Mouse (Mus musculus) heart, postnatal 36 days (tissue): ENCODE measurements around the gene Tenm3. TPM values are rescaled to one million over a fixed set of nuclear protein-coding genes. Genes with fewer than 3 reads are reported as not detected.

Experiments
- DNase-seq, 2 experiments: peaks; one replicate each; pipeline ENCODE4 v3.0.0; 2021 to 2022
- intact Hi-C: fragments of 180-260 bp; cut with DNase I; formaldehyde crosslinking; loops from one replicate; pipeline ENCODE4 v1.15.1; 2025
- total RNA-seq, 2 experiments: library from RNA; stranded (reverse); gene quantifications; 2 replicates each; pipeline ENCODE4 v1.2.3; 2021

Gene Tenm3
- total RNA-seq, 2 experiments from 2014 or later, result 2.6 to 3.7 TPM

DNA sequence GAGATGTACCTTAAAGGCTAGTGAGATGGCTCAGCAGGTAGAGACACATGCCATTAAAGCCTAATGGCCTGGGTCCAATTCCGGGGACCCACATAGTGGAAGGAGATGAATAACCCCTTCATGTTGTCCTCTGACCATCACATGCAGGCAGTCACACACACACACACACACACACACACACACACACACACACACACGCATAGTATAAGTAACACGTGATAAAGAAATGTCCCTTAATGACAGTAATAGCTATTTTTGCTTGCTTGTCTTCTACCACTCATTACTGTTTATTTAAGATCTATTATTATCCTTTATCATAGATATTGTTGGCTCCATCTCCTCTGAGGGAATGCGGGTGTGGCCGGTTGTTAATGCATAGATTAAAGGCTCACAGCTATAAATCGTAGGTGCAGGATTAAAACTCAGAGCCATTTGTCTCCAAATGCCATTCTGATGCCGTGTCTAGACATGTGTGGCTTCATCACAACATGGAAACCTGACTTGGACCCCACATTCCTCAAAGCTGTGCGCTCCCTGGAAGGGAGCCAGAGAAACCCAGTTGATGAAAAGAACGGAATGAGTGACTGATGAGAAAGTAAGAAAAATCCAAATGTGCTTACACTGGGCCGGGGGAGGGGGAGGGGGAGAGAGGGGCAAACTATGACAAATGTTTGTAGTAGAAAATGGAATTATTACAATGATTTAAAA is 239.4 kb downstream of the Tenm3 start:
- intact Hi-C loops, result no loop called here
- DNase-seq, result no peak

DNA sequence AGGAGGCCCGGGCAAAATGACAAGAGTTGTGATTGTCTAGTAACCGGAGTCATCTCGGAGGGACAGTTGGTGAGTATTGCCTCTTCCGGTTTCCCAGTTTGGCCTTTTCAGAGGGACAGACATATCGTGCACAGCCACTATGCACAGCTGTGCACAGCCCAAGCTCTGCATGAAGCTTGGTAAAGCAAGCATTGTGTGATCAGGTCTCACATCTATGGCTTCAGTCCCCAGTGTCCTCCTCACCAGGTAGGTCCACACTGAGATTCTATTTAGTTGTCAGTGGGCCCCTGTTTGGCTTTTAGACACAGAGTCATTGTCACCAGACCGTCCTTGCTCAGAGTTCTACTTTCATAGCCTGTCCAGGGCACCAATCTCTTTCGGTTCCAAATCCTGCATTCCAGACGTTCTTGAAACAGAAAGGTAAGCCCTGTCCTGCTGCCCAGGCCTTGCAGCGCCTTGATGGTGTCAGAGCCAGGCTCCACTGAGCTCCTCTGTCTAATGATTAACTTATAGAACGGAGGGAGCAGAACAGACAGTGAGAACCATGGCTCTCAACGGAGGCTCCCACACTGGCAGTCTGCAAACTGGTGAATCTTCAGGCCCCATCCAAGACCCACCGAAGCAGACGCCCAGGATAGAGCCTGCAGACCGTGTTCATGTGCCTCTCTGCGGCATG is 240.4 kb downstream of the Tenm3 start:
- intact Hi-C loops, result no loop called here
- DNase-seq, result no peak

DNA sequence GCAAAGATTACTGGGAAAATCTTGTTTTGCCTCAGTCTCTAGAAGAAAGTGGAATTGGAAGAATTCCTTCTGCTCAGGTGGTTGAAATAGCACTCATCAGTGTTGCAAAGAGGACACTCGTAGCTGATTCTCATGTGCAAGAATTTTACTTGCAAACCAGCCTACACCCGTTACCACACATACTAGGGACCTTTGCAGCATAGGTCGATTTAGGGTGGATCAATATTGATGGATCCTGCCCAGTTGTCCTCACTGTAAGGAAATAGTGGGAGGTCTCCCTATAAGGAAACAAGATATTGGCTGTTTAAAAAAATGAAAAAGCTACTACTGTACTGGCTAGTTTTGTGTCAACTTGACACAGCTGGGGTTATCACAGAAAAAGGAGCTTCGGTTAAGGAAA is 242.1 kb downstream of the Tenm3 start:
- intact Hi-C loops, result no loop called here
- DNase-seq, result no peak

DNA sequence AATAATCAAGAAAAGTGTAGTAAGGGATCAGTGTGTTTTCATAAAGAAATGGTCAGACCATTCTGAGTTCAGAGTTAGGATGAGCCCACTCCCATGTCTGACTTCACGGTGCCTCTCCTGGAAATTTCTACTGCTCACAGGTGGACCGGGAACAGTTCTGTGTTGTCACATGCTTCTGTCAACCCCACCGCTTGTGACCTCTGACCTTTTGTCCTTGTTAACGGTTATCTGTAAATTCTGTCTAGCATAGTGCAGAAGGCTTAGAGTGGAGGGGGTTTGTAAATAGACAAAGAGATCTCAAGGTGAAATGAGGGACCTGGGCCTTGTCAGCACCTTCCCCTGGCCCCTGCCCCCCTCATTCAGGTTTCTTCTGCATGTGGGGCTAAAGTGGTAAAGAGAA is 244.7 kb downstream of the Tenm3 start:
- intact Hi-C loops, result no loop called here
- no peak for DNase-seq

DNA sequence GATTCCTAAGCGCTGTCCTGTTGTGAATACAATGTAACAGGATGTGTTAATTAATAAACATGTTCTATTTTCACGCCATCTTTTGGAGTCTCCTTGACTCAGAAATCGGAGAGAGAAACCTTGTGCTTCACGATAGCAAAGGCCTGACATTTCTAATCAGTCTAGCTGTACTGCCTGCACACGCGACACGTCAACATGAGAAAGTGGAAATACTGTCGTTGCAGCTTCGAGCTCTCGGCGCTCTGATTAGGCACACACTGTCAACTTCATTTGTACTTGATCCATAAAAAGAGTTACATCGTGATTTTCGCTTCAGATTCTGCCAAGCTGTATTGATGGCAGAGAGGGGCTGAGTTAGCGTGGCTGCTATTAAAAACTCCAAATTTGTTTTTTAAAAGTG is 247.4 kb downstream of the Tenm3 start:
- no peak for DNase-seq
- intact Hi-C loops, result no loop called here

DNA sequence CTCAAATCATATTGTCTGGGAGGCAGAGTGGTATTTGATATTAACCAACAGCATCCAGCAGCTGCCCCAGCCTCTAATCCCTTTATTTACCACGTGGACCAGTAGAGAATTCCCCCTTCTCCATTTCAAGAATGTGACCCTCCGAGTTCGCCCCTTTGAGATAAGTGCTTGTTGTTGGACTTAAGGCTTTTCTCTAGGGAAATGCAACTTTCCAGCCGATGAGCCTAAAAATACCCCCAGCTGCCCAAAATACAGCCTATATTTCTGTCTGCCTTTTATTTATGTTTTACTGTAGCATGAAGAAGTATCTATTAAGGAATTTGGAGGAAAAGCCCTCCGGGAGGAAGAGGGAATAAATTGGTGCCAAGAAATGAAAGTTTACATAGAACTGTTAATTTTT is 251.9 kb downstream of the Tenm3 start:
- intact Hi-C loops, result no loop called here
- no peak for DNase-seq

DNA sequence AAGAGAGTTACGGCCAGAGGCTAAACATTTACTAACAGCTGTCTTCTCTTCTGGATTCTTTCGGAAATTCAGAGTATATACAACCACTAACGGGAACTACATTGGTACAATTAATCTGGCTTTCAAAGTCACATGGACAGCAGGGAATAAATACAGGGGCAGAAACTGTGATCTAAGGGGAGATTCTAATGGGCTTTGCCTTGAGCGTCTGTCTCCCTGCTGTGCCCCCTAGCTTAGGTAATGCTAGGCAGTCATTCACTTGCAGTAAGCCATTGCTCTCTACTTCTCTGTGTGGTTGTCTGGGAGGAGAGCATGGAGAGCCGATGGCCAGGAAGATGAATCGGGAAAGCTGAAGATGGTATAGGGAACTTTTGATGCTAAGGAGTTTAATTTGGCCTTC is 264.0 kb downstream of the Tenm3 start:
- intact Hi-C loops, result no loop called here
- no peak for DNase-seq

DNA sequence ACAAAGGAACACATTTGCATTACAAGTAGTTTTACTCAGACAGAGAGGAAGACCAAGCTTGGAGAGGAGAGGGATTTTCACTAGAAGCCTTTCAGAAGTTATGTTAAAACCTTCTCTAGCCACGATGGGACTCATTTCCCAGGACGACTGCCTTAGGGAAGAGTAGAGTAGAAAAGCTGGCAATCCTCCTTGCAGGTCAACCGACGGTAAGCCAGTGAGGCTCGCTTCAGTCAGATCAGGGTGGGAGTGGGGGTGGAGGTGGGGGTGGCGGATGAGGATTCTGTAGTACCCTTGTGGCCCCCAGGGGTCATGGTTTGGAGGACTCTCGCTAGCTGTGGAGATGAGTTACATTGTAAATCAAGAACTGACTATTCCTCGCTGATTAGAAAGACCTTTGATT is 264.6 kb downstream of the Tenm3 start:
- intact Hi-C loops, result no loop called here
- DNase-seq, result no peak

DNA sequence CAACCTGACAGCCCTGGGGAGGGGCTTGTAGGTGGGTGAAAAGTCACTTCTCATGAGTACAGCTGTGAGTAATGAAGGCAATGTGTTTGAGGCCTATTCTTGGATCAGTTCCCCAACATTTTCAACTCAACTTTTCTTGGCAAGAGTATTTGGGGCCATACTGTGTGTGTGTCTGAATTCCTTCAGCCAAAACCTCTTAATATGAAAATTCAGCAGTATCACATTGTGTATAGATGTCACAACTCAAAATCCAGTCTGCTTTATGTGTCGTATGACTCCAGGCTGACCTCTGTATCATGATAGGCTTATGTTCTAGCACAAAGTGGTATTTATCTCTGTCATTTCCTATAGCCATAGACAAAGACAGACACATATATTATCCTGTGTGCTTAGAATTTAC is 270.8 kb downstream of the Tenm3 start:
- no peak for DNase-seq
- intact Hi-C loops, result no loop called here

DNA sequence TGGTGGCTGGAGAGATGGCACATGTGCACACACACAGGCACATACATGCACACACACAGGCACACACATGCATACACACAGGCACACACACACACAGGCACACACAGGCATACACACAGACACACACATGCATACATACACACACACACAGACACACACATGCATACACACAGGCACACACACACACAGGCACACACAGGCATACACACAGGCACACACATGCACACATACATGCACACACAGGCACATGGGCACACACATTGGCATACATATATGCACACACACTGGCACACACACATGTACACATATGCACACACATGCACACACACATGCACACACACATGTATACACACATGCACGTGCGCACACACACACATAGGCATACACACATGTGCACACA is 271.4 kb downstream of the Tenm3 start:
- DNase-seq, result no peak
- intact Hi-C loops, result no loop called here

DNA sequence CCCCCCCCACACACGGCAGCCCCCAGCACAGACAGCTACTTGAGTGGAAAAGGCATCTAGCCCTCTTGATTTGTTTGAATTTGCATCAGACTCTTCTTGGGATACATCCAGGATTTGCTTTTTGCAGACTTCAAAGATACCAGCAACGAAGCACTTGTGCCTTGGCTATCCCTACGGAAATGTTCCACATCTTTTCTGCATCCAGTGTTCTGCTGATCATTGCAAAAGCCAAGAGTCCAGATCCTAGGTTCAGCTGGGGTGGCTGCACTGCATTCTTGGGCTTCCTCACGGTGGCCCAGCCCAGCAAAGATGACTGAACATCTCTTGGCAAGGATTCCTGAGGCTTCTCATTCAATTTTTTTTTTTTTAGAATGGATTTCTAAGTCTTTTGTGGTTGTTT is 275.1 kb downstream of the Tenm3 start:
- no peak for DNase-seq
- intact Hi-C loops, result no loop called here

DNA sequence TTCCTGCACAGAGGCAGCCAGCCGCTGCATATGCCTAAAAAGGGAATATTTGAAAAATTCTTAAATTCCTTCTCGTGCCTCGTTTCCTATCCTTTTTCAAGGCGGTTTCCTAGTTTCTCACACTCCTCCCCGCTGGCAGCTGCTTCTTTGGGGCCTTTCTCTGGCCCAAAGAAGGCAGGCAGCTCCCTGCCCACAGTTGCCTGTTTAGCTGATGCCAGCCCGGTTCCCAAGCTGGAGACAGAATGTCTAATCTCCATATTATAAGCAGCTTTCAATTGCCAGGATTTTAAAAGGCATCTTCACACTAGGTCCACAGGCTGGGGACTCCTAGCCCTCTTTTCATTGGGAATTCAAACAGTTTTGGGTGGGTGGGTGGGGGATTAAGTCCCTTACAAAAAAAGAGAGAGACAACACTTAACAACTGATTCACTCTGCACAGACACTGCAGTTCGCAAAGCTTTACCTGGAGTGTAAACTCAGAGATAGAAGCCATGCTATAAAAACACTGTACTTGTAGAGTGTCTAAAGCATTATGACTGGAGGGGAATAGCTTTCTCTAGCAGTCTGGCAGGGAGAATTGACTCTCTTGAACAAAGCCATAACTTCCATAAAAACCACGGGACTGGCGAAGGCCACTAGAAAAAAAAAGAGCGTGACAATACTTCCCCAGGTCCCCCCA is 275.7 kb downstream of the Tenm3 start:
- intact Hi-C loops, result no loop called here
- DNase-seq, result no peak

DNA sequence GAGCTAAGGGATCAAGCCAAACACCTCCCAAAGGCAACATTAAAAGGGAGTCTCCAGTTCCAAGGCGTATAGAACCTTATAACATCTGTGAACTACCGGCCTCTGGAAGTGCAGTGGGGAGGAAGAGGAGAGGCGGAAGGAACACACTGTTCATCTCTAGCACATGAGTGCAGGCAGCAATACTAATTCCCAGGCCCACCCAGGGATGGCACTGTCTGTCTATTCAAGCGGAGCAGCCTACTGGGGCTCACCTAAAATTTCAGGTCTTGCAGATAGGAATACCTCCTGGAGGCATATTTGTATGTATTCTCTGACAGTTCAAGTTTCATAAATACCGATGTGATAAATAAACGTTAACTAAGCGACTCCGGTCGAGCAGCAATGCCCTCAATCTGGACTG is 283.5 kb downstream of the Tenm3 start:
- intact Hi-C loops, result no loop called here

DNA sequence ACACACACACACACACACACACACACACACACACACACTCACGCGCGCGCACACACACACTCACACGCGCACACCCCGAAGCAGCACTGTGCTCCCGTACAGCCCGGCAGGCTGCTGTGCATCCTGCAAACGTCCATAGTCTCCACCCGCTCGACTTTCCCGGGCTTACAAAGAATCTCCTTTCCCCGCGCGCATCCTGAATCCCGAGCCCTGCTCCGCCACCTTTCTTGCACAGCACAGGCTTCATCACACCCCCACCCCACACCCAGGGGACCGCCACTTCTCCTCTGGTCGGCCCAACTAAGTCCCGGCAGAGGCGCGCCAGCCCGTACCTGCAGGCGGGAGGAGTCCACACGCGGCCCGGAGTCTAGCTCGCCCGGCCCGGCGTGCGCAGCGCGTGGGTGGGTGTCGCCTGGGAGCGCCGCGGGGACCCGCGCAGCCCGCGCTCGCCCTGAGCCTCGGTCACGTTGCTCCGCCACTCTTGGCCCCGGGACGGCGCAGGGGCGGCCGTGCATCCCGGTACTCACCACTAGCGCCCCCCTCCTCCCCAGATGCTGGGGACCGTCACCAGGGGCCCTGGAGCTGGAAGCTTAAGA is 288.1 kb downstream of the Tenm3 start:
- DNase-seq, result peak; percentile 13
- intact Hi-C loops, result loop anchor here (5.0 to 10.0 kb wide), 2 partner anchors 289 to 482 kb away; partner anchors contain the start of gene Tenm3

More for the DNA sequence above, 283.5 kb downstream of the Tenm3 start:
- no peak for DNase-seq

DNA sequence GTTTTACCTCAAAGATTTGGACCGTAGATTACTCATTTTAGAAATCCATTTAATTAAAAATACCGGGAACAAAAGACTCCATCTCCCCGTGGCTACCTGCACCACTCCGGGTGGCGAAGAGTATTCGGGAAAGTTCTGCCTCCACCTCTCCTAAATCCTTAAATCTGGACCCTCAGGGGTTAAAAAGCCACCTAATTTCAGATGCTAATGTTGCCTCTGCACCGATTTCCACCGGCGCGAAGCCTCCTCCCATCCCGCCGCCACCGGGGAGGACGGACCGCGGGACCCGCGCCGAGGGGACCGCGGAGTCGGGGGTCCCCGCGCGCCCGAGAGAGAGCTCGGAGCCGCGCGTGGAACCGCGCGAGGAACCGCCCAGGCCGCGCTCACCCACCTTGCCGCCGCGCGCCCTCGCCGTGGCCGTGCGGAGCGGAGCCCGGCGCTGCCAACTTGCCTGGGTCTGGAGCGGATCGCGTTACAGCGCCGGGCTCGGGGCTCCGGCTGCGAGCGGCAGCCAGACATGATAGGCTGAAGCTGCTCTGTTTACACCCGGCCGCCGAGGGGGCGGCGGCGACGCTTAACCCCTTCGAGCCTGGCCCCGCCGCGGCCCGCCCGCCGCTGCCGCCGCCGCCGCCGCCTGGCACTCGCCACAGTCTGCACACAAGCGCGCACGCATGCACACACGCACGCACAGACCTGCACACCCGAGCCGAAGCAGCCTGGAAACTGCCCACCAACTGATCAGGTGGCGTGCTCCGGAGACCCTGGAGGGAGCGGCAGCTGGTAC is 288.8 kb downstream of the Tenm3 start:
- peak; percentile 42 to 64 for DNase-seq
- intact Hi-C loops, result loop anchor here (5.0 to 10.0 kb wide), 2 partner anchors 290 to 482 kb away; partner anchors contain the start of gene Tenm3

DNA sequence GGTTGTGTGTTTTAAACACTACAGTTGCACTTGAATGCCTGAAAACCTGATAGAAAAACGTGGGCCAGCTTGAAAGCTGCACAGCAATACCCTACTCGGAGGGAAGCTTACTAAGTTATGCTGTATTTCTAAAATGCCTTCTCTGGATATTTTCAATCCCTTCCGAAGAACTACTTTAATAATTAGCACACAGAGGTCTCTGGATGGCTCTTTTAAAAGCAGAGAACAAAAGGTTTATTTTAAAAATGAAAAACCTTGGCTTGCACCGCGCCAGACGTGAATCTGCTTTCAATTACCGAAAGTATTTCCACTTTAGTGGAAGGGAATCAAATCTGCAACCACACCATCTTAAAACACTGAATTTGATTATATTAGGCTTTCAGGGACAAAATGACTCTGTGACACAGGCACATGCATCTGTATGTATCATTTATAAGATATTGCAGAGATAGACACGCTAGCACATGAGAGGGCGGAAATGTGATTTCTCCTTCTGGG is 289.9 kb downstream of the Tenm3 start:
- intact Hi-C loops, result loop anchor here (10.0 kb wide), 1 partner anchor 291 kb away; the partner anchor contains the start of gene Tenm3
- peak in 1 of 2 experiments; percentile 13 for DNase-seq

DNA sequence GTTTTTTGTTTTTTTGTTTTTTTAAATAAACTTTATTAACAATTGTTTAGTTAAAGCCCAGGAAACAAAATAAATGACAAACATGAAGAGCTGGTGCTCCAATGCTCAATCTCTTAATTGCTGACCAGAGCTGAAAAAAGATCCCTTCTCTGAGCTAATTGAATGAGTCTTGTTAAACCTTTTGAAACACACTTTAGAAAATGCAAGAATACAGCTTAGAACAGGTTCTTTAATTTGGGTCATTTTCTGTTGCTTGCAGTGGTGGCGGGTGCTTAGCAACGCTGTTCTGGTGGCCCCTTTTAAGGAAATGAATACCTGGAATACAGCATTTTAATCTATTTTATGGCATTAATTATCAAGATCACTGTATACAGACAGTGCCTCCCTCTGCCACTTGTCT is 291.4 kb downstream of the Tenm3 start:
- intact Hi-C loops, result loop anchor here (10.0 kb wide), 1 partner anchor 292 kb away; the partner anchor contains the start of gene Tenm3

DNA sequence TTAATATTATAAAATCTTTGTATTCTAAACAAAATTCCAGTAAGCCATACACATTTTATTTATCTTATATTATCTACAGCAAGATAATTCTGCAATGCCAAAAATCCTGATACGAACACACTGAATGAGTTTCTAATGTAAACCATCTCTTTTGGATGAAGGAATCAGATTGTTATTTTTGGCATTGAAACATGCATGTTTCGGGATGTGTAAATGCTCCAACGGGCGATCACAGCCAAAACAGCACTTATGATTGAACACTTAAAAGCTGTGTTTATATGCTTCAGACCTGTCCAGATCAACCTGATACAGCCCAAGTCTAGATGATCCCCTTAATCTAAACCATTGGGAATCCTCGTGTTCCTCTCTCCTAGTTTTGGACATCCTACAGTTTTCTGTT is 292.4 kb downstream of the Tenm3 start:
- intact Hi-C loops, result loop anchor here (10.0 kb wide), 1 partner anchor 293 kb away; the partner anchor contains the start of gene Tenm3
- no peak for DNase-seq

More for the DNA sequence above, 291.4 kb downstream of the Tenm3 start:
- no peak for DNase-seq

DNA sequence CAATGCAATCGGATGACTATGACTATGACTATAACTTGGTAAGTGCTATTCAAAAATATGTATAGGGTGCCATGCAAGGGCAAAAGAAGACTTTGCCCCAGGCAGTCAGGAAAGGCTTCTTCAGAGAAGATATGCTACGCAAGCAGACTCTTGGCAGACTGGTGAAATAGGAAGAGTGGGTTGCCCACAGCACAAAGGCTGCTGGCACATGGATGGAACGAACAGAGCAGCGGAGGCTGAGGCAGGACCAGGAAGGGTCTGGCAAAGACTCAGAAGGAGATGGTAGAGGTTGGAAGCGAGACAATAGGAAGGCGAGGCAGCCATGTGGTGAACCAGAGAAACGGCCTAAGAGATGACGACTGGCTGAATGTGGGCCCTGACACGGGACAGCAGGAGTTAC is 294.8 kb downstream of the Tenm3 start:
- intact Hi-C loops, result no loop called here
- no peak for DNase-seq

DNA sequence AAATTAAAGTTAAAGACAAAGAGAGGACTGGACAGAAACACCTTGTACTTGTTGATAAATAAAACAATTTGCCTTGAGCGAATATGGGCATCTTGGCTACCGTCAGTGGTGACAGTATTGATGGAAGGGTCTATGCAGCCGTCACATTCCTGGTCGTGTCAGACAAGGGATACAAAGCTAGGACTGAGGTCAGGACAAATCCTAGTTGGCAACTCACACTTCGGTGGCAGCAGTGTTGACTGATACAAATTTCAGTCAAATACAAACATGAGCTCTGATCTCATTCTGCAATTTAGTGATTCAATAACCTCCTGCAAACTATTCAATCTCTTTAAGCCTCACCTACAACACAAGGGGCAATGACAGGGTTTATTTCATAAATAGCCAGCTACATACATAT is 298.1 kb downstream of the Tenm3 start:
- DNase-seq, result no peak
- intact Hi-C loops, result no loop called here
